Mouse (Mus musculus) left cerebral cortex, adult 18-20 months (tissue): ENCODE measurements around the gene Ppp1r3e. TPM values are rescaled to one million over a fixed set of nuclear protein-coding genes. Genes with fewer than 3 reads are reported as not detected.

Experiments
- total RNA-seq, 2 experiments: library from RNA; stranded (reverse); gene quantifications; 2 replicates each; pipeline ENCODE4 v1.2.3; 2021

Ppp1r3e gene
- total RNA-seq, 2 experiments from 2014 or later, result 18.5 to 19.8 TPM

Other genes with a start within 250 kb of the Ppp1r3e start
- not detected for gene Gm17606, start 236.6 kb downstream of the Ppp1r3e start, total RNA-seq
- 1 to 10 TPM; 8.4 to 9.2 TPM for gene Cdh24, start 236.2 kb downstream of the Ppp1r3e start, total RNA-seq
- 10 to 100 TPM; 22.9 to 25.8 TPM for gene 1700123O20Rik, start 191.3 kb downstream of the Ppp1r3e start, total RNA-seq
- gene Acin1, start 190.6 kb downstream of the Ppp1r3e start, total RNA-seq, result 100 to 1,000 TPM; 193 to 195 TPM
- not detected for gene Gm29776, start 178.7 kb downstream of the Ppp1r3e start, total RNA-seq
- not detected for gene Cebpe, start 165.4 kb downstream of the Ppp1r3e start, total RNA-seq
- gene Slc7a8, start 95.6 kb downstream of the Ppp1r3e start, total RNA-seq, result 10 to 100 TPM; 48.7 to 52.5 TPM
- gene Rnf212b, start 63.4 kb downstream of the Ppp1r3e start, total RNA-seq, result not detected
- 10 to 100 TPM; 20.6 to 21.9 TPM for gene Homez, start 6.6 kb downstream of the Ppp1r3e start, total RNA-seq
- gene Bcl2l2, start 5.8 kb upstream of the Ppp1r3e start, total RNA-seq, result 100 to 1,000 TPM; 140 to 142 TPM
- not detected for gene Gm20521, start 5.9 kb upstream of the Ppp1r3e start, total RNA-seq
- gene Pabpn1, start 14.9 kb upstream of the Ppp1r3e start, total RNA-seq, result 100 to 1,000 TPM; 229 to 230 TPM
- 100 to 1,000 TPM; 571 to 605 TPM for gene Slc22a17, start 35.6 kb upstream of the Ppp1r3e start, total RNA-seq
- gene Efs, start 48.6 kb upstream of the Ppp1r3e start, total RNA-seq, result 1 to 10 TPM; 8.4 to 8.6 TPM
- gene Il25, start 55.1 kb upstream of the Ppp1r3e start, total RNA-seq, result under 1 TPM in 1 of 2 experiments, not detected in 1; 0.33 TPM
- gene Cmtm5, start 58.7 kb upstream of the Ppp1r3e start, total RNA-seq, result 10 to 100 TPM; 45.2 to 52.0 TPM
- gene Myh6, start 89.4 kb upstream of the Ppp1r3e start, total RNA-seq, result 1 to 10 TPM; 3.8 to 5.0 TPM
- gene Gm17428, start 99.4 kb upstream of the Ppp1r3e start, total RNA-seq, result not detected
- 10 to 100 TPM; 16.0 to 18.2 TPM for gene Myh7, start 117.1 kb upstream of the Ppp1r3e start, total RNA-seq
- 10 to 100 TPM; 30.6 to 32.0 TPM for gene Ngdn, start 137.9 kb upstream of the Ppp1r3e start, total RNA-seq
- gene Zfhx2, start 214.8 kb upstream of the Ppp1r3e start, total RNA-seq, result 10 to 100 TPM; 41.8 to 44.5 TPM
- 10 to 100 TPM; 22.9 to 23.1 TPM for gene Thtpa, start 217.2 kb upstream of the Ppp1r3e start, total RNA-seq
- 10 to 100 TPM in 1 of 2 experiments, 1 to 10 TPM in 1; 9.5 to 10.2 TPM for gene Ap1g2, start 229.0 kb upstream of the Ppp1r3e start, total RNA-seq
- gene Jph4, start 239.4 kb upstream of the Ppp1r3e start, total RNA-seq, result 100 to 1,000 TPM; 279 to 305 TPM